Comparison of ENCODE assay signal across 15 mouse cellular contexts in the genomic region with DNA sequence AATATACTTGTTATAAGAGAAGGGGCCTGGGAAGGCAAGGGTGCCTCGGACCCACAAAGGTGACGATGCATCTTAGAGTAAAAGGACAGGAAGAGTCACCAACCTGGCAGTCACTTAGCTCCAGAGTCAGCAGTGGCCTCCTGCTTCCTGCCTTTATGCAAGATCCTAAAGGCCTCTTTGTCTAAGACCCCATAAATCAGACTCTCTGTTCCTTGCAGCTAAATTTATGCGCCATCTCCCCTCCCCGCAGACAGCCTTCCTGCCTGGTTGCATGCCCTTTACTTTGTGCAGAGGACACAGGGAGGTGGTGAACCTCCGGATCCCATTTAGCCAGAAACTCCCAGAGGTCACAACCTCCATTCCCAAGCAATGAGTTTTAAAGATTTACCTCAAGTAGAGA. TPM values are rescaled to one million over a fixed set of nuclear protein-coding genes. Genes with fewer than 3 reads are reported as not detected.
DNase-seq lines count a peak whose midpoint lies in the region; ATAC-seq and TF ChIP-seq lines count a peak whose summit lies in the region.
"Had no signal": no experiment of that assay in that cellular context is flagged by ENCODE, and none has a peak within 500 bp of the region (broad histone marks: within the 10 kb centered on the region; RNA-seq: fewer than 3 reads in every experiment).

No protein-coding gene starts in this region.

- H3K36me3 ChIP-seq in lung, embryonic 16.5 days (ENCODE audit: control insufficient read depth, insufficient read depth, low read length): no peaks in the 10 kb centered on the region
- no peaks in the 10 kb centered on the region for H3K36me3 ChIP-seq in kidney, adult 2 months (ENCODE audit: control insufficient read depth, insufficient read depth, low read length)
- H3K36me3 ChIP-seq: embryonic facial prominence, embryonic 10.5 days; forebrain, embryonic 10.5 days; liver, embryonic 15.5 days had no signal

- TF ChIP-seq POLR2A in kidney, adult 2 months (IDR thresholded peaks at IDR 0.05; ENCODE audit: low read depth, low read length): no peak

- H3K9ac ChIP-seq in lung, embryonic 16.5 days (ENCODE audit: low read length): no peak overlapping the region
- H3K9ac ChIP-seq: liver, embryonic 15.5 days had no signal

- no peak for TF ChIP-seq CTCF in kidney, adult 2 months (conservative IDR thresholded peaks at IDR 0.05; ENCODE audit: insufficient read depth, insufficient read length, low read depth, low read length)

- intact Hi-C loops in left cerebral cortex, postnatal 4 days (cut with DNase I): no loop called here
- intact Hi-C loops in gastrocnemius, postnatal 36 days (cut with DNase I): no loop called here

- H3K27me3 ChIP-seq in lung, embryonic 16.5 days (ENCODE audit: control insufficient read depth, insufficient read depth, low read depth, low read length): no peaks in the 10 kb centered on the region
- no peaks in the 10 kb centered on the region for H3K27me3 ChIP-seq in kidney, adult 2 months (replicated peaks; ENCODE audit: control insufficient read depth, insufficient read depth, low read length)
- H3K27me3 ChIP-seq: liver, embryonic 15.5 days had no signal

- peak; percentile 62 for ATAC-seq in lung, embryonic 16.5 days (ENCODE audit: low read depth)
- no peak for ATAC-seq in erythroblast, adult 5-6 weeks (replicated peaks; ENCODE audit: low FRiP score, poor library complexity, severe bottlenecking)

- no peaks in the 10 kb centered on the region for H3K4me1 ChIP-seq in lung, embryonic 16.5 days (replicated peaks; ENCODE audit: control insufficient read depth, insufficient read depth, low read length)
- no peaks in the 10 kb centered on the region for H3K4me1 ChIP-seq in kidney, adult 2 months (ENCODE audit: control insufficient read depth, insufficient read depth, low read length)
- H3K4me1 ChIP-seq: embryonic facial prominence, embryonic 10.5 days; liver, embryonic 15.5 days had no signal

- no peak overlapping the region for H3K4me2 ChIP-seq in lung, embryonic 16.5 days (ENCODE audit: low read depth, low read length)
- H3K4me2 ChIP-seq: heart, embryonic 11.5 days; liver, embryonic 15.5 days had no signal

- DNase-seq in lung, adult 18-20 months: no peak
- peak; percentile 77 for DNase-seq in kidney, adult 2 months
- DNase-seq in kidney, postnatal 4 days: peak; percentile 36 to 48
- DNase-seq in left cerebral cortex, postnatal 4 days: no peak
- no peak for DNase-seq in gastrocnemius, postnatal 36 days
- no peak for DNase-seq in spleen, postnatal 36 days (ENCODE audit: low spot score in 2 of 2)
- DNase-seq: cerebellum, adult 11 months; gastrocnemius, adult 2 months; thymus, postnatal 25 days had no signal

- 53% methylated on average over 5 of the region's 5 CpGs for WGBS in lung, embryonic 16.5 days
- WGBS in kidney, adult 2 months: 23% methylated on average over 5 of the region's 5 CpGs

- H3K4me3 ChIP-seq in lung, embryonic 16.5 days (ENCODE audit: low read length): no peak overlapping the region
- H3K4me3 ChIP-seq in kidney, adult 2 months (ENCODE audit: insufficient read depth, low read depth, low read length): no peak overlapping the region
- H3K4me3 ChIP-seq: embryonic facial prominence, embryonic 10.5 days; forebrain, embryonic 10.5 days; gastrocnemius, adult 2 months; liver, embryonic 15.5 days had no signal

- no peak overlapping the region for H3K27ac ChIP-seq in lung, embryonic 16.5 days (ENCODE audit: low read length)
- no peak overlapping the region for H3K27ac ChIP-seq in kidney, adult 2 months (ENCODE audit: insufficient read depth, low read depth, low read length)
- H3K27ac ChIP-seq: embryonic facial prominence, embryonic 10.5 days; forebrain, embryonic 10.5 days; gastrocnemius, adult 2 months; liver, embryonic 15.5 days had no signal

- H3K9me3 ChIP-seq in lung, embryonic 16.5 days (ENCODE audit: control insufficient read depth, low read length): no peaks in the 10 kb centered on the region
- H3K9me3 ChIP-seq: embryonic facial prominence, embryonic 10.5 days; forebrain, embryonic 10.5 days; liver, embryonic 15.5 days had no signal

RNA-seq across cellular contexts. Expression of a gene that starts 52.8 kb away (rescaled TPM):
- polyA plus RNA-seq in lung, embryonic 16.5 days (2015; fragmentation: Nextera tagmentation; extraction: Ambion mirVana): 232 and 240 TPM in 2 replicates
- polyA plus RNA-seq in kidney, adult 2 months (2012; rRNA removed): 173 and 194 TPM in 2 replicates
- total RNA-seq in left cerebral cortex, postnatal 4 days (2021): 10 to 100 TPM; 91.8 to 96.5 TPM
- total RNA-seq in erythroblast, adult 5-6 weeks (2015; ENCODE audit: low replicate concordance): 10.4 and 30.6 TPM in 2 replicates
- total RNA-seq in erythroblast, adult 5-6 weeks (2017; ENCODE audit: low replicate concordance): 5.3 and 21.0 TPM in 2 replicates
- total RNA-seq in gastrocnemius, postnatal 36 days (2021): 10 to 100 TPM; 43.8 to 47.7 TPM

Comparison
In these comparisons a context has a peak if more than half of its experiments do, and no peak if none do; other contexts are left out.
1. DNase-seq: peak in kidney, adult 2 months (single experiment) and kidney, postnatal 4 days (2 of 2); none in lung, adult 18-20 months (0 of 2), left cerebral cortex, postnatal 4 days (single experiment), gastrocnemius, postnatal 36 days (0 of 2) and spleen, postnatal 36 days (0 of 2).